ENCODE assay signal across 13 mouse cellular contexts in genomic region chr8:92167340-92167783, GRCm38 (mm10).
DNase-seq lines count a peak whose midpoint lies in the region; ATAC-seq lines count a peak whose summit lies in the region.
"Had no signal": no experiment of that assay in that cellular context is flagged by ENCODE, and none has a peak within 500 bp of the region (broad histone marks: within the 10 kb centered on the region; RNA-seq: fewer than 3 reads in every experiment).

No protein-coding gene starts in this region.

- H3K27ac ChIP-seq in embryonic facial prominence, embryonic 14.5 days (replicated peaks; ENCODE audit: low read depth, low read length) = no peak overlapping the region
- H3K27ac ChIP-seq: embryonic facial prominence, embryonic 12.5 days; lung, embryonic 15.5 days had no signal

- H3K9me3 ChIP-seq in embryonic facial prominence, embryonic 14.5 days (ENCODE audit: control insufficient read depth, low read length) = no peaks in the 10 kb centered on the region
- H3K9me3 ChIP-seq: embryonic facial prominence, embryonic 12.5 days; lung, embryonic 15.5 days had no signal

- H3K27me3 ChIP-seq in embryonic facial prominence, embryonic 14.5 days (replicated peaks; ENCODE audit: control insufficient read depth, insufficient read depth, low read length) = no peaks in the 10 kb centered on the region
- H3K27me3 ChIP-seq: embryonic facial prominence, embryonic 12.5 days; lung, embryonic 15.5 days had no signal

- whole genome bisulfite sequencing in embryonic facial prominence, embryonic 14.5 days = 52% methylated on average over 4 of the region's 4 CpGs

- no peaks in the 10 kb centered on the region for H3K4me1 ChIP-seq in embryonic facial prominence, embryonic 14.5 days (ENCODE audit: control insufficient read depth, insufficient read depth, low read length)
- H3K4me1 ChIP-seq: lung, embryonic 15.5 days had no signal

- DNase-seq in kidney, postnatal 4 days = peak; percentile 8 to 17
- no peak for DNase-seq in kidney, postnatal 25 days
- DNase-seq in embryo, embryonic 10 days (ENCODE audit: low spot score) = peak; percentile 25
- peak; percentile 42 for DNase-seq in embryonic facial prominence, embryonic 14.5 days (ENCODE audit: low spot score)
- peak; percentile 31 for DNase-seq in forelimb bud, embryonic 11.5 days (ENCODE audit: low read depth, low spot score)
- no peak for DNase-seq in frontal cortex, postnatal 25 days (ENCODE audit: low spot score in 2 of 2)
- DNase-seq in ovary, adult 18-20 months (ENCODE audit: low spot score) = no peak
- no peak for DNase-seq in left cerebral cortex, postnatal 36 days (ENCODE audit: low spot score in 2 of 2)
- DNase-seq: cerebellum, adult 8-10 months; liver; thymus, postnatal 36 days had no signal

- no peak overlapping the region for H3K4me2 ChIP-seq in embryonic facial prominence, embryonic 14.5 days (ENCODE audit: low read depth, low read length)
- H3K4me2 ChIP-seq: embryonic facial prominence, embryonic 12.5 days; lung, embryonic 15.5 days had no signal

- H3K4me3 ChIP-seq in embryonic facial prominence, embryonic 14.5 days (ENCODE audit: low read depth, low read length) = no peak overlapping the region
- H3K4me3 ChIP-seq: embryonic facial prominence, embryonic 12.5 days; lung, embryonic 15.5 days had no signal

- intact Hi-C loops in left cerebral cortex, postnatal 36 days (cut with DNase I) = no loop called here

- peak; percentile 44; the same call in 1 of the 2 replicates for ATAC-seq in embryonic facial prominence, embryonic 14.5 days (ENCODE audit: low read depth)

- no peak overlapping the region for H3K9ac ChIP-seq in embryonic facial prominence, embryonic 14.5 days (ENCODE audit: low read depth, low read length)
- H3K9ac ChIP-seq: embryonic facial prominence, embryonic 12.5 days; lung, embryonic 15.5 days had no signal

- H3K36me3 ChIP-seq in embryonic facial prominence, embryonic 14.5 days (ENCODE audit: control insufficient read depth, insufficient read depth, low read length) = no peaks in the 10 kb centered on the region
- H3K36me3 ChIP-seq: embryonic facial prominence, embryonic 12.5 days; lung, embryonic 15.5 days had no signal

Comparison
In these comparisons a context has a peak if more than half of its experiments do, and no peak if none do; other contexts are left out.
1. DNase-seq: peak in kidney, postnatal 4 days (2 of 2), embryo, embryonic 10 days (single experiment), embryonic facial prominence, embryonic 14.5 days (single experiment) and forelimb bud, embryonic 11.5 days (single experiment); none in kidney, postnatal 25 days (0 of 2), frontal cortex, postnatal 25 days (0 of 2), ovary, adult 18-20 months (single experiment) and left cerebral cortex, postnatal 36 days (0 of 2).